Mouse (Mus musculus): ENCODE measurements around the gene Slc39a11. TPM values are rescaled to one million over a fixed set of nuclear protein-coding genes. Genes with fewer than 3 reads are reported as not detected.

The Slc39a11 gene
- total RNA-seq, 4 experiments from 2014 or later = 2.1 to 2.6 (median 2.2) TPM

- no peak for DNase-seq (ENCODE audit: low spot score in 2 of 2)
Measured at GRCm38 (mm10) chr11:113633398-113633797, 16.5 kb downstream of the Slc39a11 start.

DNA sequence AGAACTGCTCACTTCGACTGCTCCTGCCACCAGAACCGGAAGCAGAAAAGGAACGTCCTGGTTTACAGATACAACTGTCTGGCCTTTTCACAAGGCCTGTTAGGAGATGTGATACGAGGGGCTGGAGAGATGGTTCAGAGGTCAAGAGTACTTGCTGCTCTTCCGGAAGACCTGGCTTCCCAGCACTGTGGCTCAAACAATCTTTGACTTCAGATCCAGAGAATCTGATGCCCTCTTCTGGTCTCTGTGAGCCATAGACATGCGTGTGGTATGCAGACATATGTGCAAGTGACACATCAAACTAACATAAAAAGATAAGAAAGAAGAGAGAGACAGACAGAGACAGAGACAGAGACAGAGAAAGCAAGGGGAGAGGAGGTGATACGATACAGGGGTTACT lies 17.6 kb downstream of the Slc39a11 start:
- DNase-seq (ENCODE audit: low spot score in 2 of 2) = no peak

GRCm38 (mm10) chr11:113631862-113632261 lies 18.0 kb downstream of the Slc39a11 start:
- no peak for DNase-seq (ENCODE audit: low spot score in 2 of 2)

- DNase-seq (ENCODE audit: low spot score in 2 of 2) = no peak
Measured at GRCm38 (mm10) chr11:113631302-113631701, 18.6 kb downstream of the Slc39a11 start.

DNA sequence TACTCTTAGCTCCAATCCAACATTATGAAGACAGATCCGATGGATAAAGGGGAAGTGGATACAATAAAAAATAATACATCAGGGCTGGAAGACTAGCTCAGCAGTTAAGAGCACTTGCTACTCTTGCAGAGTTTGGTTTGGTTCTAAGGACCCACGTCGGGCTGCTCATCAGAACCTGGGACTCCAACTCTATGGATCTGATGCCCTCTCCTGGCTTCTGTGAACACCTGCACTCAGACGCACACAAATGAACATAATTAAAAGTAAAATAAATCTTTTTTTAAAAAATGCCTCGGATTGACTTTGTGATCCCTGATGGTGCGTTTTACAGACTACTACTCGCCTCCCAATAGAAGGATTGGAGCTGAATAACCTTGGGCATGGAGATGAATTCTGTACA lies 19.2 kb downstream of the Slc39a11 start:
- DNase-seq (ENCODE audit: low spot score in 2 of 2) = no peak

GRCm38 (mm10) chr11:113627785-113628184 lies 22.1 kb downstream of the Slc39a11 start:
- no peak for DNase-seq (ENCODE audit: low spot score in 2 of 2)

- no peak for DNase-seq (ENCODE audit: low spot score in 2 of 2)
Measured at GRCm38 (mm10) chr11:113625437-113625836, 24.4 kb downstream of the Slc39a11 start.

DNA sequence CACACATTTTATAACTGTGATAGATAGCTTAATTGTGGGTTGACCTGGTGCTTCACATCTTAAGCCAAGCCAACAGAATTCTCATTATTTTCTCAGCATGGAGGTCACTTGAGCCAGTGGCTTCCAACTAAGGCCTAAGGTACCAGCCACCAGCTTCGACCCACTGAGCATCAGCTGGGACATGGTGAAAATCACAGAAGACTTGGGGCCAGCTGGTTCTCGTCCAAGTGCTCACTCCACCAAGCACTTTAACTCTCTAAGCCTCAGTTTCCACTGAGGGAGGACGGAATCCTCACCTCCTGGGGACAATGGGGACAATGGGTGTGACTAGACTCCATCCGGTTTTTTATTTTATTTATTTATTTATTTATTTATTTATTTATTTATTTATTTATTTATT lies 27.9 kb downstream of the Slc39a11 start:
- DNase-seq (ENCODE audit: low spot score in 2 of 2) = no peak

DNA sequence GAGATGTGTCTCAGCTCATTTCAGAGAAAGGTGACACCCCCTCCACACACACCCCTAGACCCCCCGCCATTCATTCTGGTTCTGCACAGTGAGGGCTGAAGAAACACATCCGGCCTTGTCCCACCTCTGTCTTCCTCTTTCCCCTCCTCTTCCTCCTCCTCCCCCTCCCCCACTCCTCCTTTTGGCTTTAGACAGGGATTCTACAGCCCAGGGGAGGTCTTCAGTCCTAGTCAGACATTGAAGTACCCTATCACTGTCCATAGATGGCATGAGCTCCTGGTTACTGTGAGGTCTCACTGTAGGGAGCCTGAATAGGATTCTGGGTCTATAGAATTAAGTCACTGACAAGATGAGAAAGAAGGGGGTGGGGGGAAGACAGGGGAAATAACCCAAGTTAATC lies 28.9 kb downstream of the Slc39a11 start:
- no peak for DNase-seq (ENCODE audit: low spot score in 2 of 2)

DNA sequence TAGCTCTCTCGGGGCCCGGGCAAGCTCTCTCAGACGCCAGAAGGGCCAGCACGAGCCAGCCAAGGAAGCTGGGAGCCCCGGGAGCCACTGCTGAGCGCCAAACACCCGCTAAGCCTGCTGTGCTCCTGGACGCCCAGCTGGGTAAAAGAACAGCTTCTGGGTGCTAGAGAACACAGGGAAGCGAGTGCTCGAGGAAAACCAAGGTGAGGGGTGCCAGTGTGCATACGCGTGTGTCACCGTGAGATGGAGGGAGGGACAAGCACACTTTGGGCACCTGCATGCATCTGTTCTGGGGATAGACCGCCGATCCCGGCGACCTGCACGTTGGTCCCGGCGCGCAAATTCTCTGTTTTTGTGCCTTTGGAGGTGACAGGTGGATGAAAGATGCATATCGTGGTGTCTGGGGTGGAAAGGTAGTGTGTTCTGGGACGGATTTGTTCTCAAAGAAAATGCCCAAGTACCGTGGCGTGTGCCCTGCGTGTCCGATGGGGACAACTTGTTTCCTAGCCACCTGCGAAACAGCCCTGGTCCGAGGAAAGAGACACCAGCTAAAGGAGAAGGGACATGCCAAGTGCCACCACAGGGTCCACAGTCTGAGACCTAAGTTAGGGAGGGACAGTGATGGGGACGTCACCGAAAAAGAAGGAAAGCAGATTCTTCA lies 30.3 kb downstream of the Slc39a11 start:
- DNase-seq (ENCODE audit: low spot score in 2 of 2) = no peak

DNA sequence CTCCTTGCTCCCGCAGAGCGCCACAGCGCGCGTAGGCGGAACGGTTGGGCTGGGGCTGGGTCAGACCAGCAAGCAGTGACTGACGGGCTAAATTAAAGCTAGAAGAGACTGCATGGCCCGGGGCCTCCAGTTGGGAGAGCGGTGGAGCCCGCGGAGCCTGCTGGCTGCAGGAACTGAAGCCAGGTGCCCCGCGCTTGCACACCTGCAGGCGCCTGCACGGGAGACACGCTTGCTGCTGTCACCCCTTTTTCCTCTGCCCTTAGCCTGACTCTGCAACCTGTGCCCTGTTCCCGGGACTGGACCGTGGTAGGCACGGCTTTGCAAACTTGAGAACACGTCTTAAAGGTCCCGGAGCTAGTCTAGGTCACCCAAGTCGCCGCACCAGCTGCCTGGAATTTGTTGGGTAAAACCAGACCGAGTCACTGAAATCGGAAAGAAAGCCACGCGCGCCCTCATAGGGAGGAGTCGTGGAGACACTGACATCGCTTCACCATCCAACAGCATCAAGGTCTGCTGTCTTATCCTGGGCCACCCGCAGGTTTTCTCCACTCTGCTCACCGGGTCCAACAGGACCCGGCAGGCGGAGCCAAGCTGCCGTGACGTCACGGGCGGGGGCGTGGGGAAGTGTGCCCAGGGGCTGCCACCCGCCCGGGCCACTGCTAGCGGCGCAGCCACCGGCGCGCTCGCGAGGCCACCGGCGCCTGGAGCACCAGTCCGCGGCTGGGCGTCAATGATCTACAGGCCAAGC lies 31.0 kb downstream of the Slc39a11 start, which contains the start of gene Sstr2:
Sstr2 (plus strand) TSS at position 671 of the 748 bp plus-strand sequence.
- no peak for DNase-seq (ENCODE audit: low spot score in 2 of 2)

DNA sequence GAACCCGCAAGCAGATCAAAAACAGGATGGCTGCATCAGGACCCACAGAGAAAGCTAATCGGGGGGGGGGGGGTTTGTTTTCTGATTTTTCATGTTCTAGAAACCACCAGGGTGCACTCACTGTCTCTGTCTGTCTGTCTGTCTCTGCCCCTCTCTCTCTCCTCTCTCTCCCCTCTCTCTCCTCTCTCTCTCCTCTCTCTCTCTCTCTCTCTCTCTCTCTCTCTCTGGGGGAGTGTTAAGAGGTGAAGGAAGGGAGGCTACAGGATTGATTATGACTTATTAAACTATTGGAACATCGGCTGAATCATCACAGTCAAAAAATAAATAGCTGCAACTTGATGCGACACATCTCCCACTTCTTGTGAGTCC lies 31.6 kb downstream of the Slc39a11 start:
- DNase-seq (ENCODE audit: low spot score in 2 of 2) = no peak

- DNase-seq (ENCODE audit: low spot score in 2 of 2) = peak; percentile 25 to 27
Measured at GRCm38 (mm10) chr11:113617132-113617911, 32.6 kb downstream of the Slc39a11 start.

DNA sequence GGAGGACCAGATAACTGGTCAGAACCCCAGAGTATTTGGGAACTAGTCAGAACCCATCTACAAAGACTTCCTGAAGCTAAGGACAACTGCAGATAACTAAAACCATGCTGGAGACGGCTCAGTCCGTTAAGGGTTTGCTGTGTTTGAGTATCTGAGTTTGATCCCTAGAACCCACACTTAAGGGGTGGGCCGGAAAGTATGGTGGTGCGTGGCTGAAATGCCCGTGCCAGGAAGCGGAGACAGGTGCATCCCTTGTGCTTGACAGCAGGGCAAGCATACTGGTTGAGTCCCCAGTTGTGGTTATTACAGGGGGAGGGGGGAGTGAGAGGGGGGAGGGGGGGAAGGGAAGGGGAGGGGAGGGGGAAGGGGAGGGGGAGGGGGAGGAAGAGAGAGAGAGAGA lies 35.4 kb downstream of the Slc39a11 start:
- no peak for DNase-seq (ENCODE audit: low spot score in 2 of 2)

- DNase-seq (ENCODE audit: low spot score in 2 of 2) = no peak
Measured at GRCm38 (mm10) chr11:113611664-113612611, 37.9 kb downstream of the Slc39a11 start.

DNA sequence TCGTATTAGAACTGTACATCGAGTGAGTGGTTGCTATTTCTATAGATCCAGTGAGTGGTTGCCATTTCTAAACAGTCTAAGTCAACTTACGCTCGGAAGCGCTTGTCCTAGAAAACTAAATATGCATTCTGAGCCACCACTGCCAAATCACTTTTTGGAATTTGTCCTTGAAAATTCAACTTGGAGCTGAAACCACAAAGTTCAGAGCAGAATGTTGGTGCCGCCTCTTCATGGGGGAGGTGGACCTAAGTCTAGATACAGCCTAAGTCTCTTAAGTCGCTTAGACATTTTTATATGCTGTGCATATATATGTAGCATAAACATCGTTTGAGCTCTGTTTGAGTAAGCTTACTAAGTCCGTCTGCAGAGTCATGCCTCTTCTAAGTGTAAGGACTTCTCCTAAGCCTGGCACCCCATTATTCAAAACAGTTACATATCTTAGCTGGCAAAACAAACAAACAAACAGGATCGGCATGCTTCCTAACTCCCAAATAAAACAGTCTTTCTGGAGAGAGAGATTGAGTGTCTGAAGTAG lies 38.7 kb downstream of the Slc39a11 start:
- DNase-seq (ENCODE audit: low spot score in 2 of 2) = no peak

GRCm38 (mm10) chr11:113610266-113610665 lies 39.6 kb downstream of the Slc39a11 start:
- DNase-seq (ENCODE audit: low spot score in 2 of 2) = no peak

DNA sequence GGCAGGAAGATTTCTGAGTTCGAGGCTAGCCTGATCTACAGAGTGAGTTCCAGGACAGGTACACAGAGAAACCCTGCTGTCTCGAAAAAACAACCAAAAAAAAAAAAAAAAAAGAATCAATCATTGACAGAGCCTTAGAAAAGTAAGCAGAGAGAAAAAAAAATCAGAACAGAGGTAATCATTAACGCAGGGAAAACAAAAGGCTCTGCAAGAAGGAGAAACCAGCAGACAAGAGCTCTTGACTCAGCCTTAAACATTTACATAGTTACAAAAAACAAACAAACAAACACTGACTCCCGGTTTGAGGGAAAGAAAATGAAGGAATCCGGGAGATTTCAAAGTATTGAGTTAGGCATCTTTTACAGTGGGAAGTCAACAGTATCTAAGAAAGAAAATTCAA lies 40.3 kb downstream of the Slc39a11 start:
- no peak for DNase-seq (ENCODE audit: low spot score in 2 of 2)

DNA sequence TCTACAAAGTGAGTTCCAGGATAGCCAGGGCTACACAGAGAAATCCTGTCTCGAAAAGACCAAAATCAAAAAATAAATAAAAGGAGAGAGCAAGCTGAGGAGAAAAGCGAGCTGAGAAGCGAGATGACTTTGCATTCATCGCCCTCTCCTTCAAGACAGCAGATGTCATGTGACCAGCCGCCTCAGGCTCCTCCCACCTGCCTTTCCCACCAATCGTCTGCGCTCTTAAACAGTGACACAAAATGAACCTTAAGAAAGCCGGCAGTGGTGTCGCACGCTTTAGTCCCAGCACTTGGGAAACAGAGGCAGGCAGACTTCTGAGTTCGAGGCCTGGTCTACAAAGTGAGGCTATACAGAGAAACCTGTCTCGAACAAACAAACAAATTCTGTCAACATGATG lies 42.3 kb downstream of the Slc39a11 start:
- no peak for DNase-seq (ENCODE audit: low spot score in 2 of 2)

DNA sequence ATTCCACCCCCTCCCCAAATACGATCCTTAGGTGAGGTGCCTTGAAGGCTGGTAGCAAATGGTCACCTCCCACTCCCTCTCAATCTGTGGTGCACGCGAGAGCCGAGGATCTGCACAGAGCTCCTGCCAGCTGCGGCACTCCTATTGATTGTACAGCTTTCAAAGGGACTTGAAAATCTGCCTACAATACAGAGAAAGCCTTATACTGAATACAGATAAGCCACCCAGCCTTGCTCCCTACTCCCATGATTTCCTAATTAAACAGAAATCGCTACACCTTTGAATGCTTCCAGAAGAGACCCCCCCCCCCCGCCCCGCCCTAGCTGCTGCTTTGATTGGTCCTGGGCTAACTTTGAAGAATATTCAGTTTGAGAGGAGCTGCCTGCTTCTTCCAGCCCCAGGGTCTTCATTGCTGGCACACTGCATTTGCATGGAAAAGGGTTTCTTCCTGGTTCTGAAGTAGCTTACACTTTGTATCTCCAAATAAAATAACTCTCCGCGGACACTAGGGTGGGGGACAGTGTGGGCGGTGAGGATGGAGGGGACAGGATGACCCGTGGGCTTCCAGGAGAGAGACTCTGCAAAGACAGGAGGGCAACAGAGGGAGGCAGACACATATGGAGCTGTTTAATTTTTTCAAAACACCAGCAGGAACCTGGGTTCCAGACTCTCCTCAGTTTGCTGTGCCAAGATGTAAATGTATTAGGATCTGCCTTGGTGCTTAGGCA lies 48.1 kb downstream of the Slc39a11 start:
- no peak for DNase-seq (ENCODE audit: low spot score in 2 of 2)
